Mouse (Mus musculus) cerebellum, adult 8-10 months (tissue): Measurements from ENCODE around the gene Btnl10.
A peak's percentile ranks its signal among the peaks of the same experiment; 100 is the strongest.

ENCODE experiments used
- DNase-seq: peaks from one replicate; pipeline ENCODE4 v3.0.0; 2022

The Btnl10 gene

GRCm38 (mm10) chr11:58959921-58960465, 42.3 kb downstream of the Btnl10 start:
- peak; percentile 88 for DNase-seq

- peak; percentile 20 for DNase-seq
These were observed 43.9 kb downstream of the Btnl10 start for GRCm38 (mm10) chr11:58961364-58962177.

- peak; percentile 45 for DNase-seq
These were observed 45.8 kb downstream of the Btnl10 start for GRCm38 (mm10) chr11:58963543-58963942.

- no peak for DNase-seq
These were observed 46.5 kb downstream of the Btnl10 start for GRCm38 (mm10) chr11:58964216-58964615.

GRCm38 (mm10) chr11:58965001-58965760, 47.5 kb downstream of the Btnl10 start:
- no peak for DNase-seq

GRCm38 (mm10) chr11:58967346-58967745, 49.6 kb downstream of the Btnl10 start:
- no peak for DNase-seq

- no peak for DNase-seq
These were observed 50.8 kb downstream of the Btnl10 start for GRCm38 (mm10) chr11:58968551-58968950.

- DNase-seq = no peak
These were observed 51.3 kb downstream of the Btnl10 start for GRCm38 (mm10) chr11:58969027-58969426.

- DNase-seq = no peak
These were observed 52.0 kb downstream of the Btnl10 start for GRCm38 (mm10) chr11:58969659-58970058.

- no peak for DNase-seq
These were observed 53.3 kb downstream of the Btnl10 start for GRCm38 (mm10) chr11:58970831-58971530.

GRCm38 (mm10) chr11:58971796-58972195, 54.1 kb downstream of the Btnl10 start:
- DNase-seq = no peak

GRCm38 (mm10) chr11:58974414-58974813, 56.7 kb downstream of the Btnl10 start:
- DNase-seq = no peak
